Mouse (Mus musculus) liver, embryonic 12.5 days (tissue): ENCODE results near the gene Nrxn3. TPM values are rescaled to one million over a fixed set of nuclear protein-coding genes. Genes with fewer than 3 reads are reported as not detected.

Experiments
- ATAC-seq: fragments of 200-750 bp; cut with Nextera tagmentation; 2 replicates; pipeline ENCODE4 v1.8.0; 2017; ENCODE audit warnings: moderate number of reproducible peaks, mild to moderate bottlenecking, moderate library complexity
- H3K27ac ChIP-seq: fragments of 300-500 bp; sonication (generic); 2 replicates; pipeline ENCODE4 v1.5.1; 2016; ENCODE audit warnings: mild to moderate bottlenecking
- H3K27me3 ChIP-seq: fragments of 300-500 bp; sonication (generic); replicated peaks from 2 replicates; pipeline ENCODE4 v1.6.1; 2016; ENCODE audit warnings: mild to moderate bottlenecking, moderate library complexity
- H3K36me3 ChIP-seq: fragments of 300-500 bp; sonication (generic); 2 replicates; pipeline ENCODE4 v1.6.1; 2016; ENCODE audit warnings: mild to moderate bottlenecking, moderate library complexity
- H3K4me1 ChIP-seq: fragments of 300-500 bp; sonication (generic); 2 replicates; pipeline ENCODE4 v1.6.1; 2016
- H3K4me2 ChIP-seq: fragments of 300-500 bp; sonication (generic); 2 replicates; pipeline ENCODE4 v1.6.1; 2016; ENCODE audit warnings: mild to moderate bottlenecking, moderate library complexity
- H3K4me3 ChIP-seq: fragments of 300-500 bp; sonication (generic); 2 replicates; pipeline ENCODE4 v1.5.1; 2016; ENCODE audit warnings: mild to moderate bottlenecking, moderate library complexity
- H3K9ac ChIP-seq: fragments of 300-500 bp; sonication (generic); 2 replicates; pipeline ENCODE4 v1.6.1; 2016; ENCODE audit warnings: mild to moderate bottlenecking, moderate library complexity
- H3K9me3 ChIP-seq: fragments of 300-500 bp; sonication (generic); replicated peaks from 2 replicates; pipeline ENCODE4 v1.6.1; 2016; ENCODE audit warnings: mild to moderate bottlenecking, moderate library complexity
- WGBS: fragments of 180-500 bp; shearing (Covaris S2); methylation state at CpG from one replicate; pipeline ENCODE4 v1.1.7; 2016; ENCODE audit not compliant: insufficient replicate concordance; 5-methylcytosine and 5-hydroxymethylcytosine counted together
- polyA plus RNA-seq: library from polyadenylated mRNA; unstranded; fragments of >200 nt; fragmentation: Nextera tagmentation; extraction: Ambion mirVana; gene quantifications from 2 replicates; pipeline ENCODE4 v1.2.1, GENCODE M21; 2016

The Nrxn3 gene
- polyA plus RNA-seq, 1 experiment from 2014 or later: 1.4 TPM

- 60% methylated on average over 4 of the region's 4 CpGs for WGBS
- Histone ChIP-seq H3K27ac (no peak overlapping the region), H3K27me3 (no peaks in the 10 kb centered on the region), H3K4me3 (no peak overlapping the region), H3K4me2 (no peak overlapping the region), H3K9me3 (no peaks in the 10 kb centered on the region), H3K36me3 (no peaks in the 10 kb centered on the region), H3K4me1 (no peaks in the 10 kb centered on the region), H3K9ac (no peak overlapping the region)
- ATAC-seq: no peak
These were observed 140.4 kb downstream of the Nrxn3 start for GRCm38 (mm10) chr12:88863069-88863468.

GRCm38 (mm10) chr12:88868288-88868687 is 145.6 kb downstream of the Nrxn3 start:
- H3K4me1 ChIP-seq: no peaks in the 10 kb centered on the region

GRCm38 (mm10) chr12:88897331-88897730 is 174.7 kb downstream of the Nrxn3 start:
- 57% methylated on average over 1 of the region's 1 CpGs for WGBS
- Histone ChIP-seq H3K4me1 (no peaks in the 10 kb centered on the region), H3K9ac (no peak overlapping the region), H3K9me3 (no peaks in the 10 kb centered on the region), H3K36me3 (no peaks in the 10 kb centered on the region), H3K4me2 (no peak overlapping the region), H3K4me3 (no peak overlapping the region), H3K27ac (no peak overlapping the region), H3K27me3 (no peaks in the 10 kb centered on the region)
- no peak for ATAC-seq

More at GRCm38 (mm10) chr12:88868288-88868687, 145.6 kb downstream of the Nrxn3 start:
- H3K9ac ChIP-seq: no peak overlapping the region
- no peak overlapping the region for H3K4me2 ChIP-seq
- no peak overlapping the region for H3K4me3 ChIP-seq
- ATAC-seq: no peak
- H3K27me3 ChIP-seq: no peaks in the 10 kb centered on the region
- H3K9me3 ChIP-seq: no peaks in the 10 kb centered on the region
- H3K27ac ChIP-seq: no peak overlapping the region
- no peaks in the 10 kb centered on the region for H3K36me3 ChIP-seq

GRCm38 (mm10) chr12:88900014-88900727 is 177.5 kb downstream of the Nrxn3 start:
- no peaks in the 10 kb centered on the region for H3K9me3 ChIP-seq
- no peak overlapping the region for H3K4me2 ChIP-seq
- no peaks in the 10 kb centered on the region for H3K36me3 ChIP-seq
- H3K4me1 ChIP-seq: no peaks in the 10 kb centered on the region
- H3K27ac ChIP-seq: no peak overlapping the region
- no peaks in the 10 kb centered on the region for H3K27me3 ChIP-seq
- ATAC-seq: no peak
- H3K9ac ChIP-seq: no peak overlapping the region
- WGBS: 53% methylated on average over 7 of the region's 7 CpGs
- H3K4me3 ChIP-seq: no peak overlapping the region

GRCm38 (mm10) chr12:88900728-88901080 is 178.0 kb downstream of the Nrxn3 start:
- WGBS: 9% methylated on average over 1 of the region's 1 CpGs
- ATAC-seq: no peak

GRCm38 (mm10) chr12:88910761-88911160 is 188.1 kb downstream of the Nrxn3 start:
- H3K27me3 ChIP-seq: no peaks in the 10 kb centered on the region
- H3K27ac ChIP-seq: no peak overlapping the region
- H3K9me3 ChIP-seq: no peaks in the 10 kb centered on the region
- WGBS: 31% methylated on average over 2 of the region's 2 CpGs
- H3K4me1 ChIP-seq: no peaks in the 10 kb centered on the region
- ATAC-seq: no peak
- no peak overlapping the region for H3K9ac ChIP-seq
- H3K36me3 ChIP-seq: no peaks in the 10 kb centered on the region
- no peak overlapping the region for H3K4me3 ChIP-seq
- no peak overlapping the region for H3K4me2 ChIP-seq

More at GRCm38 (mm10) chr12:88900728-88901080, 178.0 kb downstream of the Nrxn3 start:
- no peaks in the 10 kb centered on the region for H3K27me3 ChIP-seq
- no peaks in the 10 kb centered on the region for H3K9me3 ChIP-seq
- no peaks in the 10 kb centered on the region for H3K4me1 ChIP-seq
- no peak overlapping the region for H3K4me3 ChIP-seq
- H3K9ac ChIP-seq: no peak overlapping the region
- no peak overlapping the region for H3K27ac ChIP-seq
- no peak overlapping the region for H3K4me2 ChIP-seq
- no peaks in the 10 kb centered on the region for H3K36me3 ChIP-seq

- Histone ChIP-seq H3K4me3 (no peak overlapping the region), H3K27me3 (no peaks in the 10 kb centered on the region), H3K36me3 (no peaks in the 10 kb centered on the region), H3K4me2 (no peak overlapping the region), H3K27ac (no peak overlapping the region), H3K9me3 (no peaks in the 10 kb centered on the region), H3K4me1 (no peaks in the 10 kb centered on the region), H3K9ac (no peak overlapping the region)
- ATAC-seq: no peak
- WGBS: 47% methylated on average over 2 of the region's 2 CpGs
These were observed 194.1 kb downstream of the Nrxn3 start for GRCm38 (mm10) chr12:88916752-88917151.

GRCm38 (mm10) chr12:88924896-88925295 is 202.2 kb downstream of the Nrxn3 start:
- Histone ChIP-seq H3K4me2 (no peak overlapping the region), H3K36me3 (no peaks in the 10 kb centered on the region), H3K9me3 (no peaks in the 10 kb centered on the region), H3K27ac (no peak overlapping the region), H3K4me1 (no peaks in the 10 kb centered on the region), H3K27me3 (no peaks in the 10 kb centered on the region), H3K9ac (no peak overlapping the region), H3K4me3 (no peak overlapping the region)
- 52% methylated on average over 3 of the region's 3 CpGs for WGBS
- no peak for ATAC-seq

GRCm38 (mm10) chr12:88926306-88926705 is 203.6 kb downstream of the Nrxn3 start:
- no peak overlapping the region for H3K4me3 ChIP-seq
- no peak for ATAC-seq
- WGBS: 70% methylated on average over 4 of the region's 4 CpGs

GRCm38 (mm10) chr12:88931713-88932112 is 209.0 kb downstream of the Nrxn3 start:
- no peaks in the 10 kb centered on the region for H3K36me3 ChIP-seq
- H3K4me1 ChIP-seq: no peaks in the 10 kb centered on the region
- H3K27ac ChIP-seq: no peak overlapping the region
- 54% methylated on average over 4 of the region's 4 CpGs for WGBS
- no peaks in the 10 kb centered on the region for H3K27me3 ChIP-seq
- ATAC-seq: no peak
- H3K9me3 ChIP-seq: no peaks in the 10 kb centered on the region
- no peak overlapping the region for H3K9ac ChIP-seq
- H3K4me2 ChIP-seq: no peak overlapping the region
- H3K4me3 ChIP-seq: no peak overlapping the region

More at GRCm38 (mm10) chr12:88926306-88926705, 203.6 kb downstream of the Nrxn3 start:
- Histone ChIP-seq H3K9me3 (no peaks in the 10 kb centered on the region), H3K4me1 (no peaks in the 10 kb centered on the region), H3K4me2 (no peak overlapping the region), H3K27ac (no peak overlapping the region), H3K9ac (no peak overlapping the region), H3K36me3 (no peaks in the 10 kb centered on the region), H3K27me3 (no peaks in the 10 kb centered on the region)

- 65% methylated on average over 2 of the region's 2 CpGs for WGBS
- no peaks in the 10 kb centered on the region for H3K27me3 ChIP-seq
- no peaks in the 10 kb centered on the region for H3K9me3 ChIP-seq
- no peak overlapping the region for H3K4me3 ChIP-seq
- no peak overlapping the region for H3K27ac ChIP-seq
- no peak for ATAC-seq
- H3K9ac ChIP-seq: no peak overlapping the region
- H3K4me1 ChIP-seq: no peaks in the 10 kb centered on the region
- H3K36me3 ChIP-seq: no peaks in the 10 kb centered on the region
- H3K4me2 ChIP-seq: no peak overlapping the region
These were observed 217.0 kb downstream of the Nrxn3 start for GRCm38 (mm10) chr12:88939679-88940078.

- H3K4me1 ChIP-seq: no peaks in the 10 kb centered on the region
- WGBS: 46% methylated on average over 3 of the region's 3 CpGs
- H3K4me2 ChIP-seq: no peak overlapping the region
- H3K9me3 ChIP-seq: no peaks in the 10 kb centered on the region
- no peak overlapping the region for H3K27ac ChIP-seq
- no peaks in the 10 kb centered on the region for H3K36me3 ChIP-seq
- H3K9ac ChIP-seq: no peak overlapping the region
- H3K4me3 ChIP-seq: no peak overlapping the region
- no peaks in the 10 kb centered on the region for H3K27me3 ChIP-seq
- no peak for ATAC-seq
These were observed 222.3 kb downstream of the Nrxn3 start for GRCm38 (mm10) chr12:88944967-88945366.

- H3K4me3 ChIP-seq: no peak overlapping the region
- no peaks in the 10 kb centered on the region for H3K9me3 ChIP-seq
- no peak overlapping the region for H3K4me2 ChIP-seq
- H3K4me1 ChIP-seq: no peaks in the 10 kb centered on the region
- ATAC-seq: no peak
- no peak overlapping the region for H3K27ac ChIP-seq
- no peaks in the 10 kb centered on the region for H3K27me3 ChIP-seq
- WGBS: 75% methylated on average over 2 of the region's 2 CpGs
- no peak overlapping the region for H3K9ac ChIP-seq
- H3K36me3 ChIP-seq: no peaks in the 10 kb centered on the region
These were observed 227.2 kb downstream of the Nrxn3 start for GRCm38 (mm10) chr12:88949870-88950269.
